Mouse (Mus musculus) liver, postnatal 0 days (tissue): ENCODE measurements around the gene Arl4a.

Experiments used
- CTCF ChIP-seq: sonication (generic); IDR thresholded peaks from 2 replicates; pipeline ENCODE4 v1.5.1; 2016; ENCODE audit warnings: antibody characterized with exemption, low read depth
- EP300 ChIP-seq: IDR thresholded peaks from 2 replicates; pipeline ENCODE4 v1.6.1; 2016; ENCODE audit warnings: antibody characterized with exemption, low read depth, mild to moderate bottlenecking

- TF ChIP-seq CTCF (no peak), EP300 (no peak)
These were observed 29.4 kb downstream of the Arl4a start for GRCm38 (mm10) chr12:40008459-40008858.
